Mouse (Mus musculus) E14TG2a.4 (cell line): ENCODE measurements around the gene Gprc5c.

Experiments
- CTCF ChIP-seq: conservative IDR thresholded peaks from 2 replicates; pipeline ENCODE4 v1.5.1; 2014; ENCODE audit warnings: low read length
- NANOG ChIP-seq: IDR thresholded peaks from 2 replicates; pipeline ENCODE4 v1.6.1; 2014; ENCODE audit warnings: borderline replicate concordance, low read length, mixed read lengths
- POU5F1 ChIP-seq: IDR thresholded peaks from 2 replicates; pipeline ENCODE4 v1.6.1; 2014; ENCODE audit warnings: low read length, borderline replicate concordance

- TF ChIP-seq CTCF (no peak), POU5F1 (no peak), NANOG (no peak)
Observed at GRCm38 (mm10) chr11:114876176-114876575, 25.2 kb downstream of the Gprc5c start.
